Mouse (Mus musculus) frontal cortex, postnatal 36 days (tissue): Measurements from ENCODE around the gene Tmem216.
A peak's percentile ranks its signal among the peaks of the same experiment; 100 is the strongest.

Experiments
- DNase-seq, 2 experiments: peaks; one replicate each; pipeline ENCODE4 v3.0.0; 2022; ENCODE audit warnings: low spot score in 2 of 2

Tmem216 gene

DNA sequence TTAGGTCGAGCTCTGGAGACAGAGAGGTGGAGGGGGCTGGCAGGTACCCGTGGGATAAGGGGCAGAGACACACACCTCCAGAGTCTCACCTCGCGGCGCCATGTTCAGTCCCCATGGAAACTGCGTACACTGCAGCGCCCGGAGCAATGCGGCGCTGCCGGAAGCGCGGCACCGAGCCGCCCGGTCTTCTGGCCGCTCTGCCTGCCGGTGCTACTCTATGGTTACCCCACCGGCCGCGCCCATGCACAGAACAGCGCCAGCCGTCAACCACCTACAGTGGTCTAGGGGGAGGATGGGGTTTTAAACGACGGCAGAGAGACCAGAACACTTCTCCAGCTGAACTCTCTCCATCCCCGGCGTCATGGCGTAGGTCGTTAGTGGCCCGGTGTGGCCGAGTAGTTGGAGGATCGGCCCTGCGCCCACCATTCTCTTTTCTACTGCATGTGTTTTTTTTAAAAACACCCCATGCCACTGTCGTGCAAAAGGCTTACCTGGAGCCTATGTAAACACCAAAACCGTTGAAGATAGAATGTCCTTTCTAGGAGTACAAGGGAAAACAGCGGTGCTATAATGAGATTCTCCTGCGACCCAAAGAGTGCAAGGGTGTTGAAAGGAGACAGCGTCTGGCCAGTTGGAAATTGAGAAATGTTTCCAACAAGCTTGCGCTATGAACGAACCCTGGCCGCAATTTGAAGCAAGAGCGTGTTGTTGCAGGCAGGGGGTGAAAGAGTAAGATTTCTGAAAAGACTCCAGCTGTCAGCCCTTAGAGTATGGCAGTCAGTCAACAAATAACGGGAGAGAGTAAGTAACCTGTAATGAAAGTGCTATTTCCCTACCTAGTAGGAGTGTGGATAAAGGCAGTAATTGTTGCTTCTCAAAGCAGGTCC lies at the start of gene Tmem216:
Gene Tmem216, minus strand, starts transcription at position 615 of the 887 bp plus-strand sequence.
- peak; percentile 79 to 88 for DNase-seq

DNA sequence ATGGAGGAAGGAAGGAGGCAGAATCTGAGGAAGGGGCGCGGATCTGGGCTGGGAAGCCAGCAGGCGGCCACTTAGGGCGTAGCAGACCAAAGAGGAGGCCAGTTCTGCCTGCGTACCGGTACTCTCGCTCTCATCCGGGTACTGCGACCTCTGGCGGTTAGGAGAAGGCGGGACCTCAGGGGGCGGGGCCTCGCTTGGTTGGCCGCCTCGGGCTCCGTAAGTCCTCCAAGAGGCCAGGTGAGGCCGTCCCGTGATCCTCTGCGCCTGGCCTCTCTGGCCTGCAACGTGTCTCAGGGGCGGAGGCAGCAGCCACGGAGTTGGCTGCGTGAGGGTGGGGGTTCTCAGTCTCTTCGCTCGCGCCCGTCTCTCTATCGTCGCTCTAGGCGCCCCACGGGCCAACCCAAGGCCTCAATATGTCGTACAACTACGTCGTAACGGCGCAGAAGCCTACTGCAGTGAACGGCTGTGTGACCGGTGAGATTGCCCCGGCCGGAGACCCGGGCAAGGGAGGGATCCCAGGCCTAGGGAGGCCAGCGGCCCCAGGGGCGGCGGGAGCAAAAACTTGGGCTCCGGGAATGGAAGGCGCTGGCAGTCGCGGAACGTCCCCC lies 49.4 kb upstream of the Tmem216 start, which contains the start of the genes Ddb1 and Tkfc:
Gene Ddb1, plus strand, starts transcription at position 35 of the 608 bp plus-strand sequence.
Gene Tkfc, minus strand, starts transcription at position 362 of the 608 bp plus-strand sequence.
- peak; percentile 99 for DNase-seq

DNA sequence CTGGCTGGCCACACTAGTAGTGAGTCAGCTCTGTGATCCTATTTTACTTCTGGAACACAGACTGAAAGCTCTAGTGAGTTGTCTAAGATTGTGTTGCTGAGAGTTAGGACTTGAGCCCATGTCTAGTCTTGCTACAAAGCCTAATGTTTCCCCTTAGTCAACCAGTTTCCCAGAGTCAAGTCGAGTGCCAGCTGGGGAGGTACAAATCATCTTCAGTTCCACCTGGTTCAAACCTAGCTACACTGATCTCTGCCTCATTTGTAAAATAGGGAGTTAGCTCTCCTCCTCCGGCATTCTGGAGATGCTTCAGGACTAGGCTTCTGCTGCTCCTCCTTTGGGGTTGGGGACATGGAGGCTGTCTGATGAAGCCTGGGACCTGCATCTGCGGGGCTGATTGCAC lies 48.5 kb upstream of the Tmem216 start:
- no peak for DNase-seq

DNA sequence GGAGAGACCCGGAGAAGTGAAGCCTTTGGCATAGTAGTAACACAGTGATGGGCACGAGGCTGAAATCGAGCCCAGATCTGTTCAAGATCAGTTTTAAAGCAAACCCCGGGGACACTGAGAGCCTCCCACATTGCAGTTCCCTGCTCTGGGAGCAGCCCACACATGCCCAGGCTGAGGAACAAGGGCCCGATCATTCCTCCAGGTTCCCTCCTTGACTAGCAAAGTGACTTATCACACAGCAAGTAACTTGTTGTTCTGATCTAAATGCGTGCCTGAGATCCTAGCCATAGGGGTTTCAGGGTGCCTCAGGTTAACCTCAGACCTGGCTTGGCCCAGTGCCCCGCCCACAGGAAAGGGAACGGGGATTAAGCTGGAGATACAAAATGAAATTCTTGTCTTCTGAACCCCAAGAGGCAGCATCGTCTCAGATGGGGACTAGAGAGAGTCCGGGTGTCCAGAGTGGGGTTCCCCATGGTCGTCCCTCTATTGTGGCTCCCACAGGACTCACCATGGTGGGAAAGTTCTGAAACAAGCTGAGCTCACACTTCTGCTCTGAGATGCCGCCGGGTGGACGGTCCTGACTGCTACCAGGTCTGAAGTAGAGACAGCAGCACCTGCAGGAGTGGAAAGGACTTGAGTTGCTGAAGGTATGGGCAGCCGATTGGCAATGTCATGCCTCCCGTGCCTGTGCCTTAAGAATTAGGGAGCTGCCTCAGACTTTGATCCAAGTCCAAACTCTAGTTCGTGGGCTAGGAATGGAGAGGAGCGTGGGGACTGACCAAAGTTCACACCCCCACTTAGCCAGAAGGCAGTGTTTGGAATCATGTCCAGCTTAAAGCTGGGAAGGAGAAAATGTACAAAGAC lies 47.9 kb upstream of the Tmem216 start:
- no peak for DNase-seq

DNA sequence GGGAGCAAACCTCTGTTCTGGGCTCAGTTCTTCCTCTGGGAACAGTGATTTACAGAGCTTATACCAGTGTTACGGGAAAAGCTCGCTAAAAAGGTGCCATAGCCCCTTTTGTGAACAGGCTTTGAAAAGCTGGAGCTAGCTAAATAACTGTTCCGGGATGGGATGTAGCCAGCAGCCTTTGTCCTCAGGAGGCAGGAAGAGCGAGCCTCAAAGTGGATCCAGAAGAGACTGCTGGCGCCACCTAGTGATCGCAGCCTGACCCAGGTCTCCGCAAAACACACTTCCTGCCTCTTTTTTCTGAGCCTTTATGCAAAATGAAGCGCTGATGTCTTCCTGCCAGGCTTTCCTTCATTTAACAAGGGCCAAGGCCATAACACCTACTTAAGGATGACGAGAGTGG lies 46.7 kb upstream of the Tmem216 start:
- DNase-seq: peak; percentile 83 to 89

DNA sequence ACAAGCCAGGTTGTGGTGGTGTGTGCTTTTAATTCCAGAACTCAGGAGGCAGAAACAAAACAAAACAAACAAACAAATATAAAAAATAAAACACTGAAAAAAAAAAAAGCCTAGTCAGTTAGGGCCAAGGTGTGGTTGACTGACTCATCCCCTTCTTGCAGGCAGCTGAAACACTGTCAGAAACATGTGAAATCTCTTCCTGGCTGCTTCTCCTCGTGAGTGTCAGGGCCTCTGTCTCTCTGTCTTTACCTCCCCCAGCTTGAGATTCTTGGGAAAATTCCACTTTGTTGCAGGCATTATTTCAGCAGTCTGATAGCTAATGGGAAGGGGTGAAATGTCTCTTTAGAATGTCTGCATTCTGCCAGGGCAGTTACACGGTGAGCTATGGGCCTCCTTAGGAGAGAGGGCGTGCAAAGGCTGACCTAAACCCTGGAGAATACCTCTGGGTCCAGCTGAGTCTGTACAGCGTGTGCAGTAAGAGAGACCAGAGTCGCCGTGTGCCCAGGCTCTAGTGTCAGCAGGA lies 46.3 kb upstream of the Tmem216 start:
- no peak for DNase-seq

DNA sequence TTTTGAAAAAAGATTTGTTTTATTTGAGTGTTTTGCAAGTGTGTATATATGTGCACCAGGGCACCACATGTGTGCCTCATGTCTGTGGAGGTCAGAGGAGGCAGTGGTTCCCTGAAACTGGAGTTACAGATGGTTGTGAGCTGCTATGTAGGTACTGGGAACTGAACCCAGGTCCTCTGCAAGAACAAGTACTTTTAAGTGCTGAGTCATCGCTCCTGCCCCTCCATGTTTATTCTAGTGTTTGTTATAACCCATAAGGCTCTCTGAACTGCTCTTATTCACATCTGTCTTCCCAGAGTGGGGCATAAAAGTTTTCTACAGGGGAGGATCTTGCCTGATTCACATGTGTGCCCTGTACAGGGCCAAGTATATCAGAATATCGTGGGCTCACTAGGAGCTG lies 43.6 kb upstream of the Tmem216 start:
- DNase-seq: no peak

DNA sequence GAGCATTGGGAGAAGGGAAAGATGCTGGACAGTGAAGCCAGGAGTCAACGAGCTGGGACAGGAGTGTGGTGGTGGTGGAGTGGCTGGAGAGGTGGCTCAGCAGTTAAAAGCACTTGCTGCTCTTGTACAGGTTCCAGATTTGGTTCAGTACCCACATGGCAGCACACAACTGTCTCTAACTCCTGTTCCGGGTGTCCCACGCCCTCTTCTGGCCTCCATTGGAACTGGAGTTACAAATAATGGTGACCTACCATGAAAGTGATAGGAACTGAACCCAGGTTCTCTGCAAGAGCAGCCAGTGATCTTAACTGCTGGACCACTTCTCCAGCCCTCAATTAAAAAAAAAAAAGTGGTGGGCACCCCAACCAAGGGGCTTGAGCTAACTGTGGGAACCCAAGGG lies 42.1 kb upstream of the Tmem216 start:
- no peak for DNase-seq

DNA sequence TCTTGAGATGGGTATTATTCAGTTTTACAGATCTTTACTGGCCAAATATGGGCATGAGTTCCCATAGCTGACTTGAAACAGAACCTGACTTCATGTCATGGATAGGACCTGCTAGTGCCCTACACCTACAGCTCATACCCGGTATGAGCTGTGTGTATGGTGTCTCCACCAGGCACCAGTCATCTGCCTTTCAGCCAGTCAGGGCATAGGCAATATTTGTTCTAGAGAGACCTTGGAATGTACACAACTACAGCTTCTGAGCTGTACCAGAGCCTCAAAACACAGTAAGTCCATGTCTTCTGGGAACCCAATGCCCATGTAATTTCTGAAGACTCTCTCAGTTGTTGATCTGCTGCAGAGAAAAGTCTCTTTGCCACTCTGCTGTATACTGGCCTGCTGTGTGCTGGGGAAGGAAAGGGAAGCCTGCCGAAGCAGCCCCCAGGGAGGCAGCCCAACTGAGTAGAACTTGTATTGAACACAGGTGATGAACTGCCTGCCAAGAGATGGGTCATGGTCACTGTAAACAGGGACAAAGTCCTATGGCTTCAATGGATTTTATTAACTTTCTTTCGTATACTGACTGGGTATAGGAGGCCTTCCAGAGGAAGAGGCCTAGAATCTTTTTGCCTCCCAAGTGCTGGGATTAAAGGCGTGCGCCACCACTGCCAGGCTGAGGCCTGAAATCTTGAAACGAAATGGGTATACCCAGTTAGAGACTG lies 35.8 kb upstream of the Tmem216 start:
- DNase-seq: no peak

DNA sequence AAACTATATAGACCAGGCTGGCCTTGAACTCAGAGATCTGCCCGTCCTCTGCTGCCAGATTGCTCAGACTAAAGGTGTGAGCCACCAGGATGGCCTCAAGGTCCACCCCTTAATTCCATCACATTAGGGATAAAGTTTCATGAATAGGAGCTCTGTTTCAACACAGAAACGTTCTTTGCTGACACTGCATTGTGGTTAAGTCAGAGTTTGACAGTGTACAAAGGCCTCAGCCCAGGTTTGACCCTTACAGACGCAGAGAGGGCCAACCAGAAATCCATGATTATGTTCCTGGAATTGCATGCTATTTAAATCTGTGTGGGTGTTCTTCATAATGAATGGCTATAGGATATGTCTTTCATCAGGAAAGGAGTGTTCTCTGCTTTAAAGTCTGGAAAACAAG lies 34.3 kb upstream of the Tmem216 start:
- DNase-seq: no peak

DNA sequence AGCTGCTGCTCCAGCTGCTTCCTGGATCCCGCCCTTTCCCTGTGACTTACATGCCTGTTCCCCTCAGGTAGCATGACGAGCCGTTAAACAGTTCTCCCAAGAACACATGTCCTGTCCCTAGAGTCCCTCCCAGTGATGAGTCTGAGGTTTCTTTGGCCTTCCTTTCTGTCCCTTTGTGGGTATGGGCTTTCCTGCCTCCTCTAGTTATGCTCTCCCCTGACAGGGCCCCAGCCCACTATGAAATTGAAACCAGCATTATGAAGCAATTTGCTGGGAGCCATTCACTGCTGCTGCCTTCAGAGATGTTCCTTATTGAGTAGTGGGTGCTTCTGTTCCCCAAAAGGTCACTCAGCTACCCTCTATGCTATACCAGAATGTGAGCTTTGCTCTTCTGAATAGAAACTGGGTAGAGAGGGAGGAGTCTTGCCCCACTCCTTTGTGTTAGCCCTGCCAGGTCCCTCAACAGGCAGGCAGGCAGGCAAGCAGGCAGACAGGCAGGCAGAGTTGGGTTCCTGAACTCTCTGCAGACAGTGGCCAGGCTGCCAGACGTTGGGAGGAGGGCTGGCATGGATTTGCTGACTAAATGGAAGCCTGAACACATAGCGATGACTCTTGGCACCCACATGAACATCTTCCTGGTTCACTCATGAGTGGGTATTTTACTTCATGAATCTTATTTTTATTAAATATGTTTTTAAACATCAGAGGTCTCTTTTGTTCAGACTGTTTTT lies 33.3 kb upstream of the Tmem216 start:
- DNase-seq: no peak

DNA sequence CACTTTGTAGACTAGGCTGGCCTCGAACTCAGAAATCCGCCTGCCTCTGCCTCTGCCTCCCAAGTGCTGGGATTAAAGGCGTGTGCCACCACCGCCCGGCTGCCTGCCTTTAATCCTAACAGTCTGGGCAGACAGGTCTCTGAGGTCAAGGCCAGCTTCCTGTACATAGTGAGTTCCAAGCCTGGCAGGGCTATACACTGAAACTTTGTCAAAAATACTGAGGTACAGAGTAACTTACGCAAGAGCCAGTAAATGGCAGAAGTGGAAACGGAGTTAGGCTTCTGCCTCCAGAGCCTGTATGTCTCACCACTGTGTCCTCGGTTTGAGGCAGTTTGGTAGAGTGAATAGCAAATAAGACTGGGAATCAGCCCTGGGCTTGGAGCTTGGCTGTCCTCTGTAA lies 31.2 kb upstream of the Tmem216 start:
- no peak for DNase-seq

DNA sequence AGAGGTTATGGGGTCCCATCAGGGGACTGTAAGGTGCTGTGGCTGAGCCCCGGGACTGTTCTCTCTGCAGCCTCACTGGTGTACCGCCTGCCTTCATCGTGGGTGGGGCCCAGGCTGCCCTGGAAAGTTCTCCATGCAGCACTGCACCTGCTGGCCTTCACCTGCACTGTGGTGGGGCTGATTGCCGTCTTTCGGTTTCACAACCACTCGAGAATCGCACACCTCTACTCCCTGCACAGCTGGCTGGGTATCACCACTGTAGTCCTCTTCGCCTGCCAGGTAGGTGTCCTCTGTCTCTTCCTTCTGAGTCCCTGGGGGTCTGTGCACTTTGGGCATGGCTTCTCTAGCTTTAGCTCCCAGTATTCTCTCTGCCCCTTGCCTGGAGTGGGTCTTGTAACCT lies 29.1 kb upstream of the Tmem216 start:
- DNase-seq: no peak

DNA sequence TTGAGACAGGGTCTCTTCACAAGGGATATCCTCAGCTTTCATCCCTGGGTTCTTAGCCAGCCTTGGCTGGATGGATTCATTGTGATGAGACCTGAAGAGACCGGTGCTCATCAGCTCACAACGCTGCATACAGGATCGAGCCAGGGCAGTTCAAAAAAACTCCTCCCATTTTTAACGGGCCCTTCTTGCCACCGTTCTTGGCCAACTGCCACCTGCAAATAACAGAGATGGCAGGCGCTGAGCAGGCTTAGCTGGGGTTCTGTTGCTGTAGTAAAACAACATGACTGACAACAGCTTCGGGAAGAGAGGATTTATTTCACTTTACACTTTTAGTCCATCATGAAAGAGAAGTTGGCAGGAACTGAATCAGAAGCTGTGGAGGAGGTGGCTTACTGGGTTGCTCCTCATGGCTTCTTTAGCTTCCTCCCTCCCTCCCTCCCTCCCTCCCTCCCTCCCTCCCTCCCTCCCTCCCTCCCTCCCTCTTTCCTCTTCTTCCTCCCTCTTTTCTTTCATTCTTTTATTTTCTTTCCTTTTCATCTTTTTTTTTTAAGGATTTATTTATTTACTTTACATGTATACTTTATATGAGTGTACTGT lies 27.6 kb upstream of the Tmem216 start:
- no peak for DNase-seq

DNA sequence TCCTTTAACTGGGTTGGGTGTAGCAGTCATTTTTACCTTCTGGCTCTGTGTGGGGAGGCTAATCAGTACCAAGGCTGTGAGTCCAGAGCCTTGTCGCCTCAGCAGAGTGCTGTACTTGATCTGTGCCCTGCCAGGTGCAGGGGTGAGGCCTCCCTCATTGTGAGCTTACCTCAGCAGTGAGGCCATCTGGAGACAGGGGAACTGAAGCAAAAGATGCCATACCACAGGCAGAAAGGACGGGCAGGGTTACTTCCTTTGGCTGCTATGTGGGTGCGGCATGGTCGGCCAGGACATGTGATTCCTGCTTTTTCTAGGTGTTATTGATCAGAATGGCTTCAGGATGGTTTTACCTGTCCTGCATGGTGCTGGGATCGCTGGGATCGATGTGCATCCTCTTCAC lies 25.9 kb upstream of the Tmem216 start:
- DNase-seq: no peak

DNA sequence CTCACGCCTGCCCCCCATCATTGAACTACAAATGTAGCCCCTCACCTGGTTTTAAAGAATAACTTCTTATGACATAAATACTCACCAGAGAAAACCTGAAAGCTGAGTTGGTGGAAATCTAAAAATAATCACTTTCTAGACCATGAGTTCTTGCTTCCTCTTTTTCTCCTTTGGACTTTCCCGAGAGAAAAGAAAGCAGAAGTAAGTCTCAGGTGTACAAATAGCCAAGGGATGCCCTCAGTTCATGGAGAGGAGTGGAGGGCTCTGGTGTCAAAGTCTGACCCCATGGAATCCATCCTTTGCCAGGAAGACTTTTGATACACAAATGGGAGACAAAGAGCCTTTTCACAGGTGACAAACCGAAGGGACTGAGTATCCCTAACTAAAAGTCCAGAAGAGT lies 24.7 kb upstream of the Tmem216 start:
- no peak for DNase-seq

DNA sequence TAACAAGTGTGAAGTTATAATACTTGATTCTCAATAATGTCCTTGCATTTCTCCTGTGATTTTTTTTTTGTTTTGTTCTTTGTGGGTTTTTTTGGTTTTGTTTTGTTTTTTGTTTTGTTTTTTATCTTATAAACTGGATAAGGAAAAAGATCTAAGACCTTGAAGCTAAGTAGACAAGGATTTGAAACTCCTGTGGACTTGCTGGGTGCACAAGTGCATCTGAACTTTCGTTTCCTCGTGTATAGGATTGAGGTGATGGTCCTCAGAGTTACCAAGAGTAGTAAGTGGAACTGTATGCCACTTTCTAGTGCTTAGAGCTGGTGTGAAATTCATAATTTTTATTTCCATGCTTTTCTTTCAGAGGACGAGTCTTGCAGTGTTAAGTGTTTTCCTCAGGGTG lies 24.1 kb upstream of the Tmem216 start:
- DNase-seq: no peak

DNA sequence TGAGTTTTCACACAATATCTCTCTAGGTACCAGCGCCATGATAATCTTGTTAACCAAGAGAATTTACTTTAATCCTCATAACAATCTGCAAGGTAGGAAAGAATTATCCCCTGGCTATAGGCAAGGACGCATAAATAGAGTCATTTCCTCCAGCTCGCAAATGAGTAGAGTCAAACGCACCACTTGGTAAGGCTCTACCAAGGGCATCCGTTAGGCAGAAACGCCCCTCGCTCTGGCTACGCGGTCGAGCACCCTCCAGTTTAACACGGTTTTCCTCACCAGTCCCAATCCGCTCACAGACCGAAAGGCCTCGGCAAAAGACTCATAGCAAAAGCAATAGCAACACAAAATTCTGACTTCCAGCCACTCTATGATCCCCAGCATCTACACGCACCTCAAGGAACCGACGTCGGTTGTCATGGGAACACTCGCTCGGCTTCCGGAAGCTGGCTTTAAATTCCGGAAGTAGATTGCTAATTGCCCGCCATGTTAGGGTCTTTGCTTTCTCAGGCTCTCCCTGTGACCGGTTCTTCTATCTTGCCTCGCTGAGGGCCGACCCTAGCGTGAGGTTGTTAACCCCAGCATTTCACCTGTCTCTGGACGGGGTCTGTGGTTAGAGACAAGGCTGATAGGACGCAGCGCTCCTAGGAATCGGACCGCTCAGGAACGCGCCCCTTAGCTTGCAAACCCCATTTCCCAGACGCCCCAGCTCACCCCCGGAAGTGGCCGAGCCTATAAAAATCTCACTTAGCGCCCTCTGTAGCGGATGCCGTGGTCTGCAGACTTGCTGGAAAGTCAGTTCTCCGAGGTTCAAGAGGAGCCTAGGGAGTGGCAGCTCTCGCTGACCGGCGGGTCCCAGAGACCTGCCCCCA lies 20.9 kb upstream of the Tmem216 start, which contains the start of the genes Cyb561a3 and Tmem138:
Gene Cyb561a3, plus strand, starts transcription at position 483 of the 872 bp plus-strand sequence.
Gene Tmem138, minus strand, starts transcription at position 673 of the 872 bp plus-strand sequence.
- DNase-seq: peak; percentile 95 to 96

DNA sequence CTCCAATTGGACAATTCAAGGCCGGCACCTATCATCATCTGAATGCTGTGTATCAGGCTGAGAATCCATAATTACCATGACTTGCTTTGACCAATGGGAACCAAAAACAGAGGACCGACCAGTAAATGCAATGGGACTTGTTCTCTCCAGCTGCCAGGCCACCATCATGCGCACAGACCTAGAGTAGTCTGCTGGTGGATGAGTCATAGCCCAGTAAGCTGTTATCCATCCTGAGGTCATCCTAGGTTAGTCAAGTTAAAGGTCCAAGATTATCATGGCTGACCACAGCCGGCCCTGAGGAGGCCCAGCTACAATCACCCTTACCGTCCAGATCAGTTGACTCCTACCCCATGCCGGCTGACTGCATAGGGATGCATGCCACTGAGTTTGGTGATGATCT lies 13.6 kb upstream of the Tmem216 start:
- no peak for DNase-seq
